Mouse (Mus musculus): ENCODE measurements around the gene Man2c1.

Man2c1 gene

GRCm38 (mm10) chr9:57157499-57157898 lies 27.0 kb downstream of the Man2c1 start:
- no peak for DNase-seq (ENCODE audit: low read depth, low spot score)

DNA sequence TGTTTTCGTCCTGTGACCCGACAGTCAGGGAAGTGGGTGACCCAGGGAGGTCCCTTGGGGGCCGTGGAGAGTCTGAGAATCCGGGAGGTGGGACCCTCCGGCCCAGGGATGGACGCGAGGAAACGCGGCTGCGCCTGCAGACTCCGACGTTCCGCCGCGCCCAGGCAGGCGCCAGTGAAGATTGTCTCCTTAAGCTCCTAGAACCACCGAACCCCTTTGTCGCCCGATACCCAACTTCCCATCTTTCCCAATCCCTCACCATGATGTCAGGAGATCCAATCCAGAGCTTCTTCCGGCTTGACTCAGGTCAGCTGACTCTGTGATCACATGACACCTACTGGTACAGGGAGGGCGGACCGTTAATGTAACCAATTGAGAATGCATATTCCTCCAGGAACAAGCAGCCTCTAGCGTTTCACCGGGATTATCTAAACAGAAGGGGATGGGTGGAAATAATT lies 27.6 kb downstream of the Man2c1 start, which contains the start of gene Commd4:
Gene Commd4, minus strand, starts transcription at position 319 of the 458 bp plus-strand sequence.
- DNase-seq (ENCODE audit: low read depth, low spot score): peak; percentile 97

GRCm38 (mm10) chr9:57158506-57158905 lies 28.0 kb downstream of the Man2c1 start:
- DNase-seq (ENCODE audit: low read depth, low spot score): no peak

GRCm38 (mm10) chr9:57162496-57162895 lies 32.0 kb downstream of the Man2c1 start:
- DNase-seq (ENCODE audit: low read depth, low spot score): no peak

DNA sequence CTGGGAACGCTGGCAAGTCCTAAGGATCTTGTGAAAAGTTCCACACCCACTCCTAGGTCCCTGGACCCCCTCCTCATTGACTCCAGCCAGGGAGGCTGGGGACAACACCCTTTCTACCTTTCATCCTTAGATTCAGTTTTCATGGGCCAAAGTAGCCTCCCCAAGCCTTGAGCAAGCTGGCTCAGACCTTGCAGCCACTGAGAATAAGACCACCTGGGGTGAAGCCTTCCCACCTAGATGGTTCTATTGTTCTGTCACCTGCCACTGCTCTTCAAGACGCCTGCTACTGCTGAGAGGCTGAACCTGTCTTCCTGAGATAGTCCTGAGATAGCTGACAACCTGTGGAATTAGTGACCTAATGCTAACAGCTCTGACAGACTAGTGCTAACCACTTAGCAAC lies 32.6 kb downstream of the Man2c1 start:
- DNase-seq (ENCODE audit: low read depth, low spot score): no peak

DNA sequence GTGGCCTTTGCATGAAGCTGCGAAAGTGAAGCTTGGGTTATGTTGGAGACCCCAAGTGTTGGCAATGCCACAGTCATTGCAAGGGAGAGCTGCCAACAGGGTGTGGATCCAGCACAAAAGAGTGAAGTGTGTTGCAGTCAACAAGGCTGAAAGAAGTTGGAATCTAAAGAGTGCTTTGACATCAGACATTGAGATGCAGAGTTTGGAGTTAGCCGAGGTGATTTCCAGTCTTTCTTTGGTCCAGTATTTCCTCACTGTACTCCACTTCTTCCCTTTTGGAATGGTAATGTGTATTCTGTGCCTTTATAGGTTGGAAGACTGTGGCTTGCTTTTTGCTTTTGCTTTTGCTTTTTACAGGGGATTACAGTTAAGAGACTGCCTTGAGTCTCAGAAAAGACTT lies 35.7 kb downstream of the Man2c1 start:
- DNase-seq (ENCODE audit: low read depth, low spot score): no peak

DNA sequence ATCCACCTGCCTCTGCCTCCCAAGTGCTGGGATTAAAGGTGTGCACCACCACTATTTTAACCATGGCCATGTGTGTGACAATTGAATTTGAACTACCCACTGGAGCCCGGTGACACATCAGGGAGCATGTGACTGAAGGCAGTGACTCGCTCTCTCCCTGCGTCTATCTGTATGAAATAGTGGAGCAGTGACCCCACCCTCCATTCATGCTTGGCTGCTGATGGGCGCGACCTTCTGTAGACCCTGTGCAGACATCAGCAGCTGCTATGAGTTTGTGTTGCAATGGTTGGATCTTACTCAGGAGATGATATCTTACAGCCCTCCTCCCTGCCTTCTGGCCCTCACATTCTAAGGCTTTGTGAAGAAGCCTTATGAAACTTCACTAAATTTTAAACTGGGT lies 37.9 kb downstream of the Man2c1 start:
- no peak for DNase-seq (ENCODE audit: low read depth, low spot score)

Measured in forelimb bud, embryonic 11.5 days (tissue).